Mouse (Mus musculus) lung, adult 2 months (tissue): ENCODE results near the gene Ppp3ca.

Source experiments
- CTCF ChIP-seq: fragments of 200-500 bp; IDR thresholded peaks from 2 replicates; pipeline ENCODE4 v1.5.1; 2011; ENCODE audit warnings: mild to moderate bottlenecking, low read length, control low read depth; ENCODE audit not compliant: insufficient read depth
- POLR2A ChIP-seq: fragments of 200-500 bp; IDR thresholded peaks from 2 replicates; pipeline ENCODE4 v1.6.1; 2011; ENCODE audit warnings: low read depth, mild to moderate bottlenecking, control low read depth, low read length, borderline replicate concordance; ENCODE audit errors: extremely low read depth

GRCm38 (mm10) chr3:136688101-136688586, 18.2 kb downstream of the Ppp3ca start:
- TF ChIP-seq CTCF (no peak), POLR2A (no peak)
